Mouse (Mus musculus): ENCODE measurements around the gene 1700001L19Rik.
"Not testable (repeated sequence)": the region's sequence is repeated elsewhere in the genome, so short reads cannot be mapped to it uniquely, and the experiment has no call there.

1700001L19Rik gene

GRCm38 (mm10) chr13:68597199-68597598 is at the start of gene 1700001L19Rik:
Gene 1700001L19Rik, plus strand, starts transcription at chr13:68597421.
- DNase-seq: no peak

GRCm38 (mm10) chr13:68553391-68553790 is 43.8 kb upstream of the 1700001L19Rik start:
- DNase-seq: not testable (repeated sequence)

DNA sequence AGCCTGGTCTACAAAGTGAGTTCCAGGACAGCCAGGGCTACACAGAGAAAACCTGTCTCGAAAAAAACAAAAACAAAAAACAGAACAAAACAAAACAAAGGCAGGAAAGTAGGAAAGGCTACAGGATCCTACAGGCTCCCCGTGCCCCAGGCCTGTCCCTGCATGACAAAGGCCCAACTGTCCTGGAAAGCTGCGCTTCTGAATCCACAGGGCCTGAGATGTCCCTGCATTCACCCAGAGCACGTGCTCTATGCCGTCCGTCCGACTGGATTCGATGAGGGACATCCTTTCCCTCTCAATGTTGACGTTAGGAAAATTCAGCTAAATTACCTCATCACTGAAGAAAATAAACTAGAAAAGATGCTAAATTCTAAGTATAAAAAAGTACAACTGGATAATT is 29.1 kb upstream of the 1700001L19Rik start:
- no peak for DNase-seq

GRCm38 (mm10) chr13:68568548-68568947 is 28.7 kb upstream of the 1700001L19Rik start:
- DNase-seq: no peak

GRCm38 (mm10) chr13:68569589-68570336 is 27.5 kb upstream of the 1700001L19Rik start:
- peak; percentile 37 for DNase-seq

GRCm38 (mm10) chr13:68572247-68572646 is 25.0 kb upstream of the 1700001L19Rik start:
- DNase-seq: no peak

- no peak for DNase-seq
Observed at GRCm38 (mm10) chr13:68572966-68573913, 24.0 kb upstream of the 1700001L19Rik start.

- DNase-seq: no peak
Observed at GRCm38 (mm10) chr13:68574398-68574797, 22.8 kb upstream of the 1700001L19Rik start.

DNA sequence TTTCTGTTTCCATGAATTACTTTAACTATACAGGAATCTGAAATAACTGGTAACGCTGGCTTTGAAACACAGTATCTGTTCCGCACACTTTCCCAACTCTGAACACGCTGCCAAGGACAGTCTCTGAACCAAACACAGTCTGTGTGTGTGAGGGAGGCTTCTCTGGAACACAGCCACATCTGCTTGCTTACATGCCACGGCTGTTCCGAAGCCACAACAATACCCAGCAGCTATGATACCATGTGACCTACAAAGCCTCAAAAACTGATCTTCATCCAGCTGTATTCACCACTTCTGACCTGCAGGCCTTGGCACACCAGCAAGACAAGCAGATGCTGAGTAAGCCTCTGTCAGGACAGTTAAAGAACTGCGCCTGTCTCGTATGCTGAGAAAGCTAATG is 19.3 kb upstream of the 1700001L19Rik start:
- no peak for DNase-seq

GRCm38 (mm10) chr13:68581086-68581740 is 16.0 kb upstream of the 1700001L19Rik start:
- DNase-seq: no peak

DNA sequence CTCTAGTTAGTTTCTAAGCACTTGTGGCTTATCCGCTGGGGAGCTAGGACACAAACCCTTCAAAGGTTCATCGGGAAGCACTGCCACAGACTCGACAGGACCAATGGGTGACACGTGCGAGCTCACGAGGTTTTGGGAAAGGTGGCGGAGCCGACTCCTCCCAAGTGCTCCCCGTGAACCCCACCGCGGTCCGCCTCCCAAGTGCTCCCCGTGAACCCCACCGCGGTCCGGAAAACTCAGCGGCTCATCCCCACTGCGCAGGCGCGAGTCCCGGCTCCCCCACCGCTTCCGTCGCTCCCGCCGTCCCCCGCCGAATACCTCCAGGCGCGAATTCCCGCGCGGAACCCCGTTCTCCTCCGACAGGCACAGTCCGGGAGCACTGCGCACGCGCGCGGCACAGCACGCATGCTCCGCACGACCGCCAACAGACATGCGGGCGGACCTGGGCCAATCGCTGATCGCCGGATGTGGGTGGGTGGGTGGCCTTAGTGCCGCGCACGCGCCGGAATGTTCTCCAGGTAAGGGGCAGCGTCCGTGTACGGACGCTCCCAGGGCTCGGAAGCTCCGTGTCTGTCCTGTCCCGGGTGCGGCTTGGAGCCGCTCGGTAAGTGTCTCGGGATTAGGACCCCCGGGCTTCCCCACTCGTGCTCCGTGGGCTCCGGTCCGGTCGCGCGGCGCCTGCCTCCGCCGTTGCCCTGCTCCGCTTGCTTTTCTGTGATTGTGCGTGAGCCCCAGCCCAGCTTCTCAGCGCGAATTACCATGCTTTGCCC is 15.3 kb upstream of the 1700001L19Rik start, which contains the start of the genes Mtrr and Fastkd3:
Gene Mtrr (minus strand): TSS at position 403 of the 770 bp plus-strand sequence.
Gene Fastkd3 (plus strand): TSS at position 488 of the 770 bp plus-strand sequence.
- DNase-seq: peak; percentile 95

DNA sequence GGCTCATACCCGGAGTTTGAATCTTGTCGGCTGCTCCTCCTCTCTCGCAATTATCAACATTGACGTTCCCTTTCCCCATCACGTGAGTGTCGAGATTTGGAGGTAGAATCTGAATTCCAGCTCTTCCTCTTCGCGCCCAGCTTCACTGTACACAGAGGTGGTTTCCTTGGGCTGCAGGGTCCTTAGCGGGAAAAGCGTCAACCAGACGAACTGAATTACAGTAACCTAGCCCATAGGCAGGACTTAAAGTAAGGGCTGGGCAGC is 14.8 kb upstream of the 1700001L19Rik start:
- DNase-seq: no peak

DNA sequence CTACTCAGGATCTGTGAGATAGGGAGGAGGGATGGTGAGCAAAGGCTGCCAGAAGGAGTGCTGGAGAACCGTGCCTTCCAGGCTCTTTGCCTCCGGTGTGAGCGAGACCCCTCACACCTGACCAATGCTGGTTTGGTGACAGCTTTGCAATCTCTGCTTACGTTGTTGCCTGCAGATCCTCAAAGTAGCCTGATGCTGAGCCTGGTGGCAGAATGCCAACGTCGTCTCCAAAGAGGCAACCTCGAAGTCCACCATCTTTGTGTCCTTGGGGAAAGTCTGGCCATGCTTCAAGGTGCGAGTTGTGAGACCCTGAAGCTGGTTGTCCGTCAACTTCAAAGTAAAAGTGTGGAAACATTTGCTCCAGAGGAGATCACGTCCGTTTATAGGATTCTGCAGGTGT is 13.3 kb upstream of the 1700001L19Rik start:
- no peak for DNase-seq

DNA sequence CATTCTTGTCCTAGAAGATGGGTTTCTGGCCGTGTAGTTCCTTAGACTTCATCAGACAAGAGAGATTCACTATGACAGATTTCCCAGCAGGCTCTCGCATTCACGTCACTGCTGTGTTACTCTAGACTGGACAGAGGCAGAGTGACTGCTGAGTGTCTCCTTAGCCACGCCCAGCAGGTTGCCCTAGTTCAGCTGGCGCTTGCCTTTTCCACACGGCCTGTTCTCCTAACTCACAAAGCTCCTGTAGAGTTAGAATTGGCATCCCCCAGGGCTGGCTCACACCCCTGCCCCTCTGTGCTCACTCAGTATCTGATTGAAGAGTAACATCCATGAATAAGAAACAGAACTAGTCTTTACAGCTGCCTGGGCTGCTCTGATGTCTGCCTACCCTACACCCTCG is 11.8 kb upstream of the 1700001L19Rik start:
- DNase-seq: no peak

DNA sequence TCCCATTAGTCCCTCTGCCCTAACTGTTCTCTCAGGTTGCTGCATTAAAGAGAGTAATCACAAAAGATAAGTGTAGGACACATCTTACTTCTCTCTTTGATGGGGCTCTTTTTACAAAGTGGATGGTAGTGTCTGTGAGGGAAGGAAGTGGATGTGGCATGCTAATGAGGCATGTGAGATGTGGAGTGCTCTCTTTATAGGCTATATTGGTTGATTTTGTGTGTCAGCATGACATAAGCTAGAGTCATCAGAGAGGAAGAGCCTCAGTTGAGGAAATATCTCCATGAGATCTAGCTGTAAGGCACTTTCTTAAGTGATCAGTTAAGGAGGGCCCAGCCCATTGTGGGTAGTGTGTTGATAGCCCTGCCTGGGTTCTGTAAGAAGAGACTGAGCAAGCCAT is 8.9 kb upstream of the 1700001L19Rik start:
- no peak for DNase-seq

- no peak for DNase-seq
Observed at GRCm38 (mm10) chr13:68593797-68594196, 3.4 kb upstream of the 1700001L19Rik start.

GRCm38 (mm10) chr13:68597667-68598066 is 446 bp downstream of the 1700001L19Rik start:
- DNase-seq: no peak

GRCm38 (mm10) chr13:68598953-68599352 is 1.7 kb downstream of the 1700001L19Rik start:
- no peak for DNase-seq

GRCm38 (mm10) chr13:68601184-68601583 is 4.0 kb downstream of the 1700001L19Rik start:
- DNase-seq: no peak

DNA sequence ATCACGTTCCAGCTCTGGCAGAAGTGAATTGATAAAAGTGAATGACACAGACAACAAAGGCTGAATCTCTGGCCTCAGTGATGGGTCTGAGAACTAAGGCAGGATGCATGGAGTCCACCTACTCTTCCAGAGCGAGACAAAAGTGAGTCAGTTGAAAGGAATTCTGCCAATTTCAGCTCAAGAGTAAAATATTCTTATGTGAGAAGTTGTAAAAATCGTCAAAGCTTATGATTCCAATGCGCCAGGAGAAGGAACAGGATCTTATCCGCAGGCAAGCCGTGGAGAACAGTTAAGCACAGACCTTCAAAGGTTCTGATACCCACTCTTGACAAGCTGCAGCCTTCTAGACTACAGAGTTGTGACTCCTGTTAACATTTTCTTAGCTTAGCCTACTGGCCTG is 5.9 kb downstream of the 1700001L19Rik start:
- DNase-seq: no peak

GRCm38 (mm10) chr13:68605689-68606126 is 8.5 kb downstream of the 1700001L19Rik start:
- DNase-seq: no peak

DNA sequence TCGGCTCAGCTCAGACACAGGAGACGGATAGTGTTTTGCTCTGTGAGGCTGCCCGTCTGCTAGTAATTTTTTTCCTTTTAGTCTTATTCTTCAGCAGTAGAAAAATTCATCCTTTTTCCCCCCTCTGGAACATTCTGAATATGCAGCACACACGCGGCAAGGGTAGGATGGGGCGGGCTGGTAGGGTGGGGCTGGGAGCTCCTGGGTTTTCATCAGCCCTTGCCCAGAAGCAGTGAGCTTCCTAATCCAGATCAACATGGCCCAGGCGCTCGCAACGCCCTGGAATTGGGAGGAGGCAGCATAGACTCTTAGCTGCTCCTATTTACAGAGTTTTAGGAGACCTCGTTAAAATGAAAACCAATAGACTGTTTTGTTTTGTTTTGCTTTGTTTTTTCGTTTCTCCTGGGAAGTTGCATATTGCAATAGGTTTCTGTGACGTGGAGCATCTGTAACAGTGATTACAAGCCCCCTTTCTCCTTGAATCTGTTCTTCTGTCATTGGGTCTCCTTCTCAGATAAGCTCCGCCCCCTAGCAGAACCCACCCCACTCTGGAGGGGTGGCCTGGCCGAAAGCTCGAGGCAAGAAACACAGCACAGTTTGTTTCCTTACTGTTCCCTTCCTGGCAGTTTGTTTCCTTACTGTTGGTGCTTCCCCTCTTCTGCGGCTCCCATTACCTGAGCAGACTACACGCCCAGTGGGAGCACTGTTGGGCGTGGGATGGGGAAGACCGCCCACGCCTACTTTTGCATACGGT is 10.6 kb downstream of the 1700001L19Rik start:
- DNase-seq: no peak

Measured in thymus, postnatal 25 days (tissue).